Mouse (Mus musculus) urinary bladder, postnatal 10 days (tissue): Measurements from ENCODE around the gene Zfp846.
A peak's percentile ranks its signal among the peaks of the same experiment; 100 is the strongest.

ENCODE experiments used
- DNase-seq: peaks from one replicate; pipeline ENCODE4 v3.0.0; 2022; ENCODE audit warnings: low spot score

The Zfp846 gene

GRCm38 (mm10) chr9:20638552-20638951 lies 57.5 kb downstream of the Zfp846 start:
- no peak for DNase-seq

DNA sequence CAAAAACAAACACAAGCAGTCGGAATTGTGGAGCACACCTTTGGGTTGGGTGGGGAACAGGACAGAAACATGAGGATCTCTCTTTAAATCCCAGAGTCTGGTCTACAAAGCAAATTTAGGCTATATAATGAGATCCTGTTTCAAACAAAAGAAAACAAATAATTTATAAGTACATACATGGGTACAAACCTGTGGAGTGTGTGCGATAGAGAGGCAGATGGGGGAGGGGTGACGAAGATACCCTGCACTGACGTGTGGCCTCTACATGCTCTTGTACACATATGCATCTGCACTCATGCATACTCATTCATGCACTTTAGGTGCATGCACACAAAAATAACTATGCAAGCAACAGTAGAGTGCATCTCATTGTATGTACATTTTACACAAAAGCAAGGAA lies 58.4 kb downstream of the Zfp846 start:
- DNase-seq = no peak

DNA sequence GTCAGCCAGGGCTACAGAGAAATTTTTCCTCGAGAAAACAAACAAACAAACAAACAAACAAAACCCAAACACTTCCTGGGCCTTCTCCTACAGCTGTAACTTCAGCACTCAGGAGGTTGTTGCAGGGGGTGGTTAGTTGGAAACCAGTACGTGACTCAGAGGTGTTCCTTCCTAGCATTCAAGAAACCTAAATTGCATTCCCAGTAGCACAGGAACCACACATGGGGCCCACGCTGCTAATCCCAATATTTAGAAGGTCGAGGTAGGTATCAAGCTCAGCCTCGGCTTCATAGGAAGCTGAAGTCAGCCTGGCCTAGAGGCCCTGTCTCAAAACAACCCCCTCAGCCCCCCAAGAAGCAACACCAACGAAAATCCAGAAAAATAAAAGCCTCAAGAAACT lies 60.4 kb downstream of the Zfp846 start:
- DNase-seq = no peak

GRCm38 (mm10) chr9:20642101-20642895 lies 61.2 kb downstream of the Zfp846 start, which contains the start of gene Ubl5:
Gene Ubl5, plus strand, starts transcription at chr9:20642878.
- DNase-seq = peak; percentile 46

DNA sequence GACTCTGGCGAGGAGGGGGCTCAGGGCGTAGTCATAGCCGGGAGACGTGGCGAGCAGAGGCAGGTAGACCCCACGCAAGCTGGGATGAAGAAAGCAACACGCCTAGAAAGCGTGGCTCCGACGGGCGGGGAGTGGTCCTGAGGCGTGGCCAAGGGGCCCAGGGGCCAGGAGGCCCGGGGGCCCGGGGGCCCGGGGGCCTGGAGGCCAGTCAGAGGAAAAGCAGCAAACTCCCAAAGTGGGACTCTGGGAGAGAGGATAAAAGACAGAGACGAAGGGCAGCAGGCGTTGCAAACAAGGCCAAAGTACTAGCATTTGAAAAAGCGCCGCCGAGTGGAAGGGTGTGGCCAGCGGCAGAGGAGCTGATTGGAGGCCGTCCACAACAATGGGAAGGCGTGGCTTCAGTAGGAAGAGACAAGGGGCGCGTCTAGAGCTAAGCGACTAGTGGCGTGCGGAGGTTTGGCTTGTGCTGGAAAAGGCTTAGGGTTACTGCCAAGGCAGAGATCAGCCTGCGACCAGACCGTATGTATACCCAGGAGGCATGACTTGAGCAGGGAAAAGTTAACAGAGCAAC lies 61.9 kb downstream of the Zfp846 start:
- peak; percentile 48 for DNase-seq

DNA sequence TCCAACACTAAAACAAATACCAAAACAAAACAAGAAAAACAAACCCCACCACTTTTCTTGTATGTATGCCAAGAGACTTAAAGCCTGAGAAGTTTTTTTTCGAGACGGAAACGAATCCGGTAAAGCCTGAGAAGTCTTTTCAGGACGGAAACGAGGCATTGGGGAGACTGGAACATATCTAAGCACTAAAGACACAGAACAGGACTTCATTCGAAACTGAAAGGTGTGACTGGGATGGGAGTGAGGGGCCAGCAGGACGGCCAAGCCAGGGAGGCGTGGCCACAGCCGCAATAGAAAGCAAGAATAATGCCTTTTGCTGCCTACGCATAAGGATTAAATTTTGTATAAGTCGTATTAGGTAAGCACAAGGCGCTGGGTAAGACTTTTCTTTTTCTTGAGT lies 62.7 kb downstream of the Zfp846 start:
- DNase-seq = no peak

DNA sequence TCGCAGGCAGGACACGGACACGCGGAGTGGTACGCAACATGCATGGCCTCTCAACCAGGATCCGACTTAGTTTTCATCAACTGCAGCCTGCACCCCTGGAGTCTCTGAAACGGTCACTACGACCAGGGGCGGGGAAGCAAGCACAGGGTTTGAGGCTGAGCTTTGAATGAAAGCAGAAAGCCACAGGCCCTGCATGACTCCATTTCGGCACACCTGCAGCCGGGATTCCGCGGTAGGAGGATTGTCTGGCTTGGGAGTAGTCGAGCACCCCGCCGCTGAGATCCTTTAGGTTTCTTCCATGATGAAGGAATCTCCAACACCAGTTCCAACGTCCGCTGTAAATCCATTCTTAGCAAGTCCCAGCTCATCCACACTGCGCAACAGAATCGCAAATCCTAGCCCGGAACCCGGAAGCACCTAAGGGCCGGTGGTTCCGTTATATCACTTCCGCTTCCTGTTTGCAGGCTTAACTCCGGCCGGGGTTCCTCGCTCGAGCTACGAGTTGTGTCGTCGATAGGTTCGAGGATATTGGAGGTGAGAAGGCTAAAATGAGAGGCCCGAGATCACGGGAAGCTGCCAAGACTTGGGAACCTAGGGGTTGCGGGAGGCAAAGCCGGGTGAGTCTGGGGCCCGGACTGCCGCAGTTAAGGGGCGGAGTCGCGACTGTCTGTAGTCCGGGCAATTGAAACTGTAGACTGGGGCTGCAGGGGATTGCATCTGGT lies 63.4 kb downstream of the Zfp846 start, which contains the start of gene Fbxl12:
Gene Fbxl12, minus strand, starts transcription at position 408 of the 722 bp plus-strand sequence.
- DNase-seq = no peak

DNA sequence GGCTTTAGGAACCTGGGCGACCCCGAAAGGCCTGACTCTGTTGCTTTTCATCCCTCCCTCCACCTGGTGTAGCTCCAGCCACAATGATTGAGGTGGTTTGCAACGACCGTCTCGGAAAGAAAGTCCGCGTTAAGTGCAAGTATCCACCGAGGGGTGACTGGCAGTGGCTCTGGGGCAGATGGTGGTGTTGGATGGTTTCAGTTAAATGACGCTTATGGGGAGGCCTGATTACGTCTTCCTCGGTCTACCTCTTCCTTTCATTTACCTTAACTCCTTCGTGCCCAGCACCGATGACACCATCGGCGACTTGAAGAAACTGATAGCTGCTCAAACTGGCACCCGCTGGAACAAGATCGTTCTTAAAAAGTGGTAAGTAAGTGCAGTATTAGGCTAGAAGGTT lies 64.0 kb downstream of the Zfp846 start:
- DNase-seq = no peak

GRCm38 (mm10) chr9:20651602-20652259 lies 70.6 kb downstream of the Zfp846 start, which contains the start of gene Pin1:
Gene Pin1, plus strand, starts transcription at chr9:20652095.
- peak; percentile 94 for DNase-seq

GRCm38 (mm10) chr9:20652260-20652658 lies 71.2 kb downstream of the Zfp846 start:
- DNase-seq = no peak

GRCm38 (mm10) chr9:20653859-20654258 lies 72.8 kb downstream of the Zfp846 start:
- no peak for DNase-seq
